Mouse (Mus musculus) intestine, embryonic 15.5 days (tissue): ENCODE measurements around the gene Aoc3. TPM values are rescaled to one million over a fixed set of nuclear protein-coding genes. Genes with fewer than 3 reads are reported as not detected.

Experiments
- polyA plus RNA-seq: library from polyadenylated mRNA; unstranded; fragments of >200 nt; fragmentation: Nextera tagmentation; extraction: Ambion mirVana; gene quantifications from 2 replicates; pipeline ENCODE4 v1.2.1, GENCODE M21; 2015

Gene Aoc3
- polyA plus RNA-seq, 1 experiment from 2014 or later = 2.1 TPM

Other genes starting within 250 kb of the Aoc3 start
- 41.8 and 43.9 TPM in 2 replicates for gene Coasy, start 248.0 kb upstream of the Aoc3 start, polyA plus RNA-seq
- gene Mlx, start 243.3 kb upstream of the Aoc3 start, polyA plus RNA-seq = 65.0 and 65.4 TPM in 2 replicates
- gene Psmc3ip, start 235.2 kb upstream of the Aoc3 start, polyA plus RNA-seq = 22.6 and 23.4 TPM in 2 replicates
- 17.0 and 17.2 TPM in 2 replicates for gene Retreg3, start 210.7 kb upstream of the Aoc3 start, polyA plus RNA-seq
- 58.7 and 59.2 TPM in 2 replicates for gene Tubg1, start 210.7 kb upstream of the Aoc3 start, polyA plus RNA-seq
- 4.4 and 4.8 TPM in 2 replicates for gene Tubg2, start 174.7 kb upstream of the Aoc3 start, polyA plus RNA-seq
- 0.82 and 1.0 TPM in 2 replicates for gene Cntnap1, start 160.1 kb upstream of the Aoc3 start, polyA plus RNA-seq
- 11.1 and 12.7 TPM in 2 replicates for gene Plekhh3, start 159.3 kb upstream of the Aoc3 start, polyA plus RNA-seq
- 0.25 and 0.36 TPM in 2 replicates for gene Ccr10, start 155.2 kb upstream of the Aoc3 start, polyA plus RNA-seq
- gene Ezh1, start 104.1 kb upstream of the Aoc3 start, polyA plus RNA-seq = 16.0 and 16.3 TPM in 2 replicates
- gene Ramp2, start 84.6 kb upstream of the Aoc3 start, polyA plus RNA-seq = 98.5 and 114 TPM in 2 replicates
- gene Vps25, start 76.9 kb upstream of the Aoc3 start, polyA plus RNA-seq = 135 and 142 TPM in 2 replicates
- gene Wnk4, start 70.0 kb upstream of the Aoc3 start, polyA plus RNA-seq = 12.3 and 12.7 TPM in 2 replicates
- gene Cntd1, start 51.6 kb upstream of the Aoc3 start, polyA plus RNA-seq = 0.72 and 1.1 TPM in 2 replicates
- 250 and 261 TPM in 2 replicates for gene Coa3, start 51.5 kb upstream of the Aoc3 start, polyA plus RNA-seq
- gene Becn1, start 28.3 kb upstream of the Aoc3 start, polyA plus RNA-seq = 132 and 143 TPM in 2 replicates
- 137 and 147 TPM in 2 replicates for gene Psme3, start 14.4 kb upstream of the Aoc3 start, polyA plus RNA-seq
- gene Aoc2, start 5.5 kb upstream of the Aoc3 start, polyA plus RNA-seq = 1.2 and 1.3 TPM in 2 replicates
- 0.30 and 0.39 TPM in 2 replicates for gene G6pc, start 37.0 kb downstream of the Aoc3 start, polyA plus RNA-seq
- 60.1 and 63.3 TPM in 2 replicates for gene Aarsd1, start 87.0 kb downstream of the Aoc3 start, polyA plus RNA-seq
- gene Gm27029, start 94.2 kb downstream of the Aoc3 start, polyA plus RNA-seq = 7.3 and 10.6 TPM in 2 replicates
- 16.9 and 17.3 TPM in 2 replicates for gene Rundc1, start 94.5 kb downstream of the Aoc3 start, polyA plus RNA-seq
- 11.7 TPM in 2 replicates for gene Ptges3l, start 94.7 kb downstream of the Aoc3 start, polyA plus RNA-seq
- 322 and 353 TPM in 2 replicates for gene Rpl27, start 111.7 kb downstream of the Aoc3 start, polyA plus RNA-seq
- 23.9 and 24.5 TPM in 2 replicates for gene Ifi35, start 117.8 kb downstream of the Aoc3 start, polyA plus RNA-seq
- gene Rnd2, start 134.4 kb downstream of the Aoc3 start, polyA plus RNA-seq = 23.7 and 24.5 TPM in 2 replicates
- 69.7 and 70.0 TPM in 2 replicates for gene Vat1, start 135.6 kb downstream of the Aoc3 start, polyA plus RNA-seq
- gene Brca1, start 221.3 kb downstream of the Aoc3 start, polyA plus RNA-seq = 8.4 and 10.2 TPM in 2 replicates
- 57.0 and 61.2 TPM in 2 replicates for gene Nbr1, start 221.5 kb downstream of the Aoc3 start, polyA plus RNA-seq